Mouse (Mus musculus) heart, embryonic 10.5 days (tissue): Measurements from ENCODE around the gene Fam173a. TPM values are rescaled to one million over a fixed set of nuclear protein-coding genes. Genes with fewer than 3 reads are reported as not detected.
A peak's percentile ranks its signal among the peaks of the same experiment; 100 is the strongest.

Experiments
- DNase-seq: peaks from one replicate; pipeline ENCODE4 v3.0.0-alpha.2; 2017; ENCODE audit warnings: low spot score
- H3K27ac ChIP-seq: fragments of 300-500 bp; sonication (generic); 2 replicates; pipeline ENCODE4 v1.5.1; 2016; ENCODE audit warnings: mild to moderate bottlenecking
- H3K27me3 ChIP-seq: fragments of 300-500 bp; sonication (generic); 2 replicates; pipeline ENCODE4 v1.6.1; 2016; ENCODE audit warnings: mild to moderate bottlenecking; ENCODE audit not compliant: poor library complexity, insufficient read depth, severe bottlenecking
- H3K36me3 ChIP-seq: fragments of 300-500 bp; sonication (generic); 2 replicates; pipeline ENCODE4 v1.6.1; 2016; ENCODE audit warnings: mild to moderate bottlenecking, moderate library complexity
- H3K4me1 ChIP-seq: fragments of 300-500 bp; sonication (generic); 2 replicates; pipeline ENCODE4 v1.6.1; 2016; ENCODE audit warnings: mild to moderate bottlenecking
- H3K4me3 ChIP-seq: fragments of 300-500 bp; sonication (generic); 2 replicates; pipeline ENCODE4 v1.5.1; 2016; ENCODE audit warnings: mild to moderate bottlenecking, moderate library complexity
- H3K9me3 ChIP-seq: fragments of 300-500 bp; sonication (generic); 2 replicates; pipeline ENCODE4 v1.6.1; 2016; ENCODE audit warnings: mild to moderate bottlenecking, moderate library complexity
- WGBS: fragments of 180-500 bp; shearing (Covaris S2); methylation state at CpG from one replicate; pipeline ENCODE4 v1.1.7; 2016; 5-methylcytosine and 5-hydroxymethylcytosine counted together
- polyA plus RNA-seq: library from polyadenylated mRNA; unstranded; fragments of >200 nt; fragmentation: Nextera tagmentation; extraction: Ambion mirVana; gene quantifications from 2 replicates; pipeline ENCODE4 v1.2.1, GENCODE M21; 2016

Fam173a gene
- polyA plus RNA-seq, 1 experiment from 2014 or later = 74.5 TPM

DNA sequence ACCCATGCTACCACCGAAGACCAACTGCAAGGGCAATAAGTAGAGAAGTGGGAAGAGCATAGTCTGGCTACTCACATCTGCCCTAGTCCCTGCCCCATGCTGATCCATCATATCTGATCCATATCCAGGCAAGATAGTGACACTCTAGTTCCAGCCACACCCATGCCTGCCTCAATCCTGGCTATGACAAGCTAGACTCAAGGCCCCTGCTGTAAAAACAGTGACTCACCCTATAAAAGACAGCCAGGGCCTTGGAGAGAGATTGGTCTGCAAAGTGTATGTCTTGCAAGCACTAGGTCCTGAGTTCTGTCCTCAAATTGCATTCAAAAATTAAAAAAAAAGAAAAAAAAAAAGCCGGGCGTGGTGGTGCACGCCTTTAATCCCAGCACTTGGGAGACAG, 13.8 kb upstream of the Fam173a start:
- no peaks in the 10 kb centered on the region for H3K36me3 ChIP-seq
- DNase-seq = no peak
- H3K4me1 ChIP-seq = peaks cover 37% of the 10 kb centered on the region
- H3K27ac ChIP-seq = no peak overlapping the region
- peaks cover 62% of the 10 kb centered on the region for H3K27me3 ChIP-seq
- no peak overlapping the region for H3K4me3 ChIP-seq
- WGBS = 80% methylated on average over 4 of the region's 4 CpGs
- H3K9me3 ChIP-seq = no peaks in the 10 kb centered on the region

DNA sequence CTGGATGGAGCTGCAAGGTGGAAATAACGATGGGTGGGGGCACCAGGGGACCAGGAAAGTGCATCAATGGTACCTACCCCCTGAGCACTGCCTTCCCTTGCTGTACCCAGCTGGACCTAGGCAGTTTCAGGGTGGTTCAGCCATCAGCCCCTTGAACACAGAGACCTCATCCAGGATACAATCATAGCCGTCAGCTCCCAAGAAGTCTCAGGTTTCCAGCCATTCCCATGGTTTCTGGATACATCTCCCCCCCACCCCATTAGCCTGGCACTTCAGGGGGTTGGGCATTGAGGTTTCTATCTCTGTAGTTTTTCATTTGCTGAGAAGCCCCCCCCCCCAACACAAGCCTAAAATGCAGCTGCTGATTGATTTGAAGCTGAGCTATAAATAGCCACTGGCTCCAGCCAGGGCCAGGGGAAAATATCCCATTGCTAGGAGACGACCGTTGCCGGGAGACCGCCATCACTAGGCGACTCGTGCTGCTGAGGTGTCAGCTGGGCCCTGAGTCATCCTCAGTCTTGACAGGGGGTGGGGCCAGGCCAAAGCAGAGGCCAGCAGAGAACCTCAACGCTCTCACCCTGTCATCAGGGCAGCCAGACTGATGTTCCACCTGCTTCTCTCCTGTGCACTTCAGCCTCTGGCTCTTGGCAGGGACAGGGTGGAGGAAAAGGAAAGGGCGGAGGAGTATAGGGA, 10.3 kb upstream of the Fam173a start:
- peak; percentile 95 for DNase-seq
- peak overlapping the region; percentile 81 for H3K27ac ChIP-seq
- no peaks in the 10 kb centered on the region for H3K36me3 ChIP-seq
- peaks cover 27% of the 10 kb centered on the region for H3K27me3 ChIP-seq
- 10% methylated on average over 10 of the region's 10 CpGs for WGBS
- H3K4me3 ChIP-seq = peak overlapping the region; percentile 22; the same call in 1 of the 2 replicates
- peaks cover 18% of the 10 kb centered on the region for H3K4me1 ChIP-seq
- no peaks in the 10 kb centered on the region for H3K9me3 ChIP-seq

DNA sequence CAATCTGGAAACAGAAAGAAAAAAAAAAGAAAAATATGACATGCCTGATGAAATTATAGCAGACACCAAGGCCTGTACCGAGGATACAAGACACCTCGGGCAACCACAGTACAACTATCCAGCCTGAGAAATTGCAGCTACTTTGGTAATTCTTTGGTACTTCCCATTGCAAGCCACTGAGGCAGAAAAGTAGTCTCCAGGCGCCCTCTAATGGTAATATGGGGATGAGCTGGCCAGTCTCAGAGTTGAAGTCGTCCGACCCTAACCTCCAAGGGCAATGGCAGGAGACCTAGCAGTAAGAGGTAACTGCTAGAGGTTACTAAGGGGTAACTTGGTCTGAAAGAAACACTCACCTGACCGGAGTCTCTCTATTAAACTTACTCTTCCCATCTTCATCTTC, 8.3 kb upstream of the Fam173a start:
- H3K4me1 ChIP-seq = peaks cover 29% of the 10 kb centered on the region
- H3K36me3 ChIP-seq = no peaks in the 10 kb centered on the region
- H3K27me3 ChIP-seq = peaks cover 13% of the 10 kb centered on the region
- no peak overlapping the region for H3K27ac ChIP-seq
- no peak for DNase-seq
- WGBS = 4% methylated on average over 6 of the region's 6 CpGs
- H3K9me3 ChIP-seq = no peaks in the 10 kb centered on the region
- H3K4me3 ChIP-seq = no peak overlapping the region

GRCm38 (mm10) chr17:25796951-25797369, 4.3 kb upstream of the Fam173a start, which contains the start of gene Metrn:
TSS of gene Metrn (minus strand) at chr17:25797136.
- Histone ChIP-seq H3K27me3 (no peaks in the 10 kb centered on the region), H3K9me3 (no peaks in the 10 kb centered on the region), H3K4me3 (peak within 1 kb of the TSS; percentile 80), H3K27ac (peak within 1 kb of the TSS; percentile 87), H3K36me3 (peaks cover 14% of the 10 kb centered on the region), H3K4me1 (peaks cover 46% of the 10 kb centered on the region)
- under 1% methylated on average over 35 of the region's 35 CpGs for WGBS
- DNase-seq = peak; percentile 95

GRCm38 (mm10) chr17:25796211-25796771, 3.6 kb upstream of the Fam173a start:
- Histone ChIP-seq H3K4me1 (peaks cover 53% of the 10 kb centered on the region), H3K36me3 (peaks cover 14% of the 10 kb centered on the region), H3K27me3 (no peaks in the 10 kb centered on the region), H3K9me3 (no peaks in the 10 kb centered on the region), H3K27ac (peak overlapping the region; percentile 87), H3K4me3 (peak overlapping the region; percentile 80)
- DNase-seq = no peak
- WGBS = under 1% methylated on average over 37 of the region's 37 CpGs

GRCm38 (mm10) chr17:25795609-25796092, 3.0 kb upstream of the Fam173a start, which contains the start of gene AC134908.4:
TSS of gene AC134908.4 (minus strand) at chr17:25795659.
- H3K27ac ChIP-seq = peak within 1 kb of the TSS; percentile 87
- WGBS = 10% methylated on average over 6 of the region's 6 CpGs

DNA sequence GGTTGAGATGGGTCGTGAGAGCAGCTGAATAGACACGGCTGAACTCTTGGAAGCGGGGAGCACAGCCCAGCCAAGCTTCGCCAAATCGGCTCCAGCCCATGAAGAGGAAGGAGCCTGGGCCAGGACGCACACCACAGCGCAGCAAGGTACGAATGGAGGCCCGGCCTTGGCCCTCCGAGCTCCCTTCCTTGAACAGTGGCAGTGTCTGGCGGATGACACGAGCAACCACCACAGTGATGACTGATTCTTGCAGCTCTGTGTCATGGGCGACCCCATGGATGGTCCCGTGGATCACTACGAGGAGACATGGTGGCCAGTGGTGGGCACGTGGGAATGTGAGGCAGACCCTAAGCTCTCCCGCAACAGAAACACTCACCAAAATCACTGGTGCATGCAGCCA, 2.3 kb upstream of the Fam173a start:
- H3K4me1 ChIP-seq = peaks cover 60% of the 10 kb centered on the region
- H3K27ac ChIP-seq = peak overlapping the region; percentile 87

More at GRCm38 (mm10) chr17:25795609-25796092, 3.0 kb upstream of the Fam173a start, which contains the start of gene AC134908.4:
- Histone ChIP-seq H3K4me3 (peak within 1 kb of the TSS; percentile 80), H3K36me3 (peaks cover 15% of the 10 kb centered on the region), H3K27me3 (no peaks in the 10 kb centered on the region), H3K4me1 (peaks cover 58% of the 10 kb centered on the region), H3K9me3 (no peaks in the 10 kb centered on the region)
- no peak for DNase-seq

DNA sequence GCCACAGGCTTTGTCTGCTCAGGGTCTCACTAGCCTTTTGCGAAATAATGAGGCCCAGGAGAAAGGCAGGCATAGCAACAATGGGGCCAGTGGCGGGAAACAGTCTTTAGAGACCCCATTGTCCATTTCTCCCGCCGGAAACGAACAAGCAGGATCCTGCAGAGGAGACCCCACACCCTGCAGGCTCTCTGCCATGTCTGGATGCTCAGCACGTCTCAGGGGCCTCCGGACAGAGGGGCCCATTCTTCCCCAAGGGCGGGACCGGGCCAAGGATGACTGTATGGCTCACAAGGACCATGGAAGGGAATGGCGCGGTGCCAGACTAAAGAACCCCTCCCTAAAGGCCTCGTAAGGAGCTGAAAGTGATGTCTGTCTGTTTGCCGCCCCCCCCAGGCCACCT, 1.5 kb upstream of the Fam173a start:
- Histone ChIP-seq H3K4me3 (no peak overlapping the region), H3K36me3 (peaks cover 27% of the 10 kb centered on the region), H3K9me3 (no peaks in the 10 kb centered on the region), H3K27ac (0 out of 2 replicates have a peak overlapping the region, but pooled peaks have one; percentile 22), H3K27me3 (no peaks in the 10 kb centered on the region), H3K4me1 (peaks cover 60% of the 10 kb centered on the region)
- WGBS = 82% methylated on average over 13 of the region's 13 CpGs
- no peak for DNase-seq

More for the DNA sequence above, 2.3 kb upstream of the Fam173a start:
- no peaks in the 10 kb centered on the region for H3K27me3 ChIP-seq
- H3K36me3 ChIP-seq = peaks cover 19% of the 10 kb centered on the region
- 87% methylated on average over 17 of the region's 17 CpGs for WGBS
- no peak for DNase-seq
- H3K9me3 ChIP-seq = no peaks in the 10 kb centered on the region
- peak overlapping the region; percentile 80 for H3K4me3 ChIP-seq

DNA sequence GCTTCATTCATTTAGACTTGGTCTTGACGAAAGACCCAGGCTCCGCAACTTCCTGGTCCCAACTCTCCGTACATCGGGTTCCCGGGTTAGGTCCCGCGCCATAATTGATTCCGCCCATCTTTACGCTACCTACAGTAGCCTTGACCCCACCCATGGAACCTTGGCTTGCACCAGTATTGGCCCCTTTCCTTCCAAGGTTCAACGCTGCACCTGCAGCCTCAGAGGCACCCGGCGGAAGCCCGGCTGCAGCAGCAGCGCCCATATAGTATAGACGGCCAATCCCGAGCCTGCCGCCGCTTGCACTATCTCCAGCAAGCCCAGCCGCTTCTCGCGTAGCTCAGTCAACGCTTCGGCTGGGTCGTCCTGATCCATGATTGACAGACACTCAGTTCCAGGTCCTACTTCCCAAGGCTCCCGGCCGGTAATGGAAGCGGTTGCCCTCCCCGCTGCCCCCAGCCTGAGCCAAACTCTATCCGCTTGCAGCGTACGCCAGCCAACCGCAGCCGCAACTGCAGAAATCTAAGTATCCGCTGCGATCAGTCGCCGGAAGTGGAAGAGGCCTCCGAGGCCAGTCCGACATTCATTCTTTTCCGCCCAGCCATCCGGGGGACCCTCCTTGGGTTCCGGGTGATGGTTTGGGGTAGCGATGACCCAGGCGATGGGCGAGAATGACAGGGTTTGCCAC, 716 bp downstream of the Fam173a start:
- Histone ChIP-seq H3K4me3 (peak overlapping the region; percentile 79), H3K9me3 (no peaks in the 10 kb centered on the region), H3K4me1 (peaks cover 58% of the 10 kb centered on the region), H3K36me3 (peaks cover 47% of the 10 kb centered on the region), H3K27me3 (no peaks in the 10 kb centered on the region), H3K27ac (peak overlapping the region; percentile 94)
- WGBS = under 1% methylated on average over 45 of the region's 45 CpGs
- peak; percentile 92 for DNase-seq

GRCm38 (mm10) chr17:25791320-25791842, 1.3 kb downstream of the Fam173a start:
- Histone ChIP-seq H3K4me1 (peaks cover 57% of the 10 kb centered on the region), H3K4me3 (peak overlapping the region; percentile 79), H3K27ac (peak overlapping the region; percentile 94), H3K36me3 (peaks cover 49% of the 10 kb centered on the region), H3K9me3 (no peaks in the 10 kb centered on the region), H3K27me3 (no peaks in the 10 kb centered on the region)
- 32% methylated on average over 19 of the region's 19 CpGs for WGBS
- no peak for DNase-seq

GRCm38 (mm10) chr17:25786781-25787504, 5.8 kb downstream of the Fam173a start:
- 90% methylated on average over 9 of the region's 9 CpGs for WGBS
- Histone ChIP-seq H3K9me3 (no peaks in the 10 kb centered on the region), H3K27ac (no peak overlapping the region), H3K4me1 (peaks cover 40% of the 10 kb centered on the region), H3K27me3 (no peaks in the 10 kb centered on the region), H3K36me3 (peaks cover 57% of the 10 kb centered on the region), H3K4me3 (no peak overlapping the region)
- DNase-seq = no peak

GRCm38 (mm10) chr17:25786280-25786679, 6.4 kb downstream of the Fam173a start, which contains the start of gene Ccdc78:
TSS of gene Ccdc78 (plus strand) at chr17:25786580.
- WGBS = 76% methylated on average over 3 of the region's 3 CpGs
- Histone ChIP-seq H3K4me3 (peak within 1 kb of the TSS; percentile 70), H3K27ac (peak within 1 kb of the TSS; percentile 91), H3K4me1 (peaks cover 33% of the 10 kb centered on the region), H3K36me3 (peaks cover 64% of the 10 kb centered on the region), H3K27me3 (no peaks in the 10 kb centered on the region), H3K9me3 (no peaks in the 10 kb centered on the region)
- DNase-seq = no peak
